Mouse (Mus musculus) layer of hippocampus, adult 9-10 months (tissue): ENCODE data around the gene Gucy2c.
"Not testable (repeated sequence)": the region's sequence is repeated elsewhere in the genome, so short reads cannot be mapped to it uniquely, and the experiment has no call there.

Experiments
- DNase-seq: peaks from one replicate; pipeline ENCODE4 v3.0.0; 2022; ENCODE audit warnings: low spot score

The Gucy2c gene

DNA sequence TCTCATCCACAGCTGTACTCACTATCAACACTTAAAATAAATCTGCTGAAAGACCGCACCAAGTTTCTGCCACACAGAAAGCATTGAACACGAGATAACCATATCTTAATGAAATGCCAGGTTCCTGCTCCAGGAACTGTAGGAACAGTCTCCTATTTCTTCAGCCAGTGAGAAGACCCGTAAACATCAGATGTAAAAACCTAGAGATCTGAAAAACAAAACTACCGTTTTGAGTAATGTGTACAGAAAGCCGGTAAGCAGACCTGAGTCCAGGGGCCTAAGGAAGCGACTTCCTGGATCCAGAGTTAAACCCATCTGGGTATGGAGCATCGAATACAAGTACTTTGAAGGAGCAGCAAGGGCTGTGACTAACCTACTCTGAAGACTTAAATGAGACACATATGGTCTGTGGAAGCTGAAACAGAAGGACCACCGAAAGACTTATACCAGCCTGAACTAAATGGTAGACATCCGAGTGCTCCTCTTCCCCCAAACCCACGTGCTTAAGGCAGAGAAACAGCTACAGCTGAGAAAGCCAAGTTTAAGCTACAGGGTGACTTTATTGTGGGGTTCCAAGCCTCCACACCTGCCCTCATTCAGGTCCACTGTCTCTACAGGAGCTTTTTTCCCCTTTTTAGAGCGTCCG lies 21.7 kb upstream of the Gucy2c start:
- DNase-seq = no peak

DNA sequence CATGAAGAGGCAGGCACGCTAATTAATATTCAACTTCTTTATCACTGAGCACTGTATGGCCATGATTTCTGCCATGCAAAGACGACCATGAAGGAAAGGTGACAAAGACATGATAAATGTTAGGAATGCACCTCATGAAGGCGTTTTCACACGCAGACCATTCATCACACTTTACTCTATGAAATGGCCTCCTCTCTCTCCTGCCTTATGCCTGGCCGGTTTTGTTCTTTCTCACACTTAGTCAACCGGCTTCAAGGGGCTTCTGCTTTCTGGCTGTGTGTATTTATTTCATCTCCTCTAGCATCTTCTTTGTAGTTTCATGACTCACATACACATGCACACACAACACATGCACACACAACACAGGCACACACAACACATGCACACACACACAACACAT lies 19.7 kb upstream of the Gucy2c start:
- no peak for DNase-seq

DNA sequence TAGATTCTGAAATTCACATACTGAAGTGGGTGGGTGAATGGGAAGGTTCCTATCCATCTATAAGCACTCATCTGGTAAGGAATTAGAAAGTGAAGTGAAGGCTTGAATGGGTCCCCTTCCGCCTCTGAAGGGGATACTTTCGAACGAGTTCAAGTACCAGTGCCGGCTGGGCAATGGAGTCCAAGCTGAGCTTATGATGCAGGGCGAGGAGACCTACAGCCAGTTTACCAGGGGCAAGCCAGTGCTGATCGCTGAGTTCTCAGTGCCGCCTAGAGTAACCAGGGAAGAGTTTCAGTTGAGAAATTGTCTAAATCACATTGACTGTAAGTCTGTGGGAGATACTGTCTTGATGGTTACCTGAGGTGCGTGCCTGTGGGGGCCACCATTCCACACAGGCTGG lies 19.1 kb upstream of the Gucy2c start:
- no peak for DNase-seq

DNA sequence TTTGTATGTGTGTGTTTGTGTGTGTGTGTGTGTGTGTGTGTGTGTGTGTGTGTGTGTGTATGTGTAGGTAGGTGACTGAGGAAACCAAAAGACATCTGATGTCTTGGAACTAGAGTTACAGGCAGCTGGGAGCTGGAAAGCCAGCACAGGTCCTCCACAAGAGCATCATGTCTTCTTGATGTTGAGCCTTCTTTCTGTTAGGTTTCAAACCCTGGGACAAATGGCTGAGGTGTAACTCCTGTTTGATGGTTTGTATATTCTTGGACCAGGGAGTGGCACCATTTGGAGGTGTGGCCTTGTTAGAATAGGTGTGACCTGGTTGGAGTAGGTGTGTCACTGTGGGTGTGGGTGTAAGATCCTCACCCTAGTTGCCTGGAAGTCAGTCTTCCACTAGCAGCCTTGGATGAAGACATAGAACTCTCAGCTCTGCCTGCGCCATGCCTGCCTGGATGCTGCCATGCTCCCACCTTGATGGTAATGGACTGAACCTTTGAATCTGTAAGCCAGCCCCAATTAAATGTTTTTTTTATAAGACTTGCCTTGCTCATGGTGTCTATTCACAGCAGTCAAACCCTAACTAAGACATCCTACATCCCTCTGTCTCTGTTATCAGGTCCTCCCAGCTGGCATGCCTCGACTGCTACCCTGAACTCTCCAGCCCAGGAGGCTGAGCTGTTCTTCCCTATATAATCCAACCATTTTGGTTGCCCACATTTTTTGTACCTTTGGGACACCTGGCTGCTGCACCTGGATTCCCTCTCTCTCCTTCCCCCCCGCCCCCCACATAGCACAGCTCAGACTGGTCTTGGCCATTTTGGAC lies 16.5 kb upstream of the Gucy2c start:
- DNase-seq = not testable (repeated sequence)

DNA sequence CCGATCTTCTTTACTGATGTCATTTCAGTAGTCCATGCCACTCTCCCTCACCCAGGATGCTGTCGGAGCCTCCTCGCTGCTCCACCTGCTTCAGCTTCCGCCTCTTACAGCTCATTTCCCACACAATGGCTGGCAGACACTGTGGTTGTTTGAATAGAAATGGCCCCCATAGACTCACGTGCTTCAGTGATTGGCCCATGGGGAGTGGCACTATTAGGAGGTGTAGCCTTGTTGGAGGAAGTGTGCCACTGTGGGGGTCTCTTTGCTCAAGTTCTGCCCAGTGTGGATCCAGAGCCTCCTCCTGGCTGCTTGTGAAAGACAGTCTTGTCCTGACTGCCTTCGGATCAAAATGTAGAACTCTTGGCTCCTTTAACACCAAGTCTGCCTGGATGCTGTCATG lies 14.3 kb upstream of the Gucy2c start:
- no peak for DNase-seq

DNA sequence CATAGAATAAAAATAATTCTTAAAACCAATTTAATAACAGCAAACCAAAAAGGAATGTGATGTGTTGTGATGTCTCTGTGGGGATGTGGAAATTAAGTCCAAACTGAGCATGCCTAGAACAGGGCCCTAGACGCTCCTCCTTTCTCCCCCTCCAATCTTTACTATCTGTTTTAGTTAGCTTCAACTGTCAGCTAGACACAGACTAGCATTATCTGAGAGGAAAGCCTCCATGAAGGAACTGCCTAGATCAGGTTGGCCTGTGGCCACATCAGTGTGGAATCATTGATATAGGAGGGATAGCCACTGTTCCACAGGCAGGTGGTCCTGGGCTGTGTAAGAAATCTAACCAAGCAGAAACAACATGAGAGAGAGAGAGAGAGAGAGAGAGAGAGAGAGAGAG lies 13.5 kb upstream of the Gucy2c start:
- no peak for DNase-seq

DNA sequence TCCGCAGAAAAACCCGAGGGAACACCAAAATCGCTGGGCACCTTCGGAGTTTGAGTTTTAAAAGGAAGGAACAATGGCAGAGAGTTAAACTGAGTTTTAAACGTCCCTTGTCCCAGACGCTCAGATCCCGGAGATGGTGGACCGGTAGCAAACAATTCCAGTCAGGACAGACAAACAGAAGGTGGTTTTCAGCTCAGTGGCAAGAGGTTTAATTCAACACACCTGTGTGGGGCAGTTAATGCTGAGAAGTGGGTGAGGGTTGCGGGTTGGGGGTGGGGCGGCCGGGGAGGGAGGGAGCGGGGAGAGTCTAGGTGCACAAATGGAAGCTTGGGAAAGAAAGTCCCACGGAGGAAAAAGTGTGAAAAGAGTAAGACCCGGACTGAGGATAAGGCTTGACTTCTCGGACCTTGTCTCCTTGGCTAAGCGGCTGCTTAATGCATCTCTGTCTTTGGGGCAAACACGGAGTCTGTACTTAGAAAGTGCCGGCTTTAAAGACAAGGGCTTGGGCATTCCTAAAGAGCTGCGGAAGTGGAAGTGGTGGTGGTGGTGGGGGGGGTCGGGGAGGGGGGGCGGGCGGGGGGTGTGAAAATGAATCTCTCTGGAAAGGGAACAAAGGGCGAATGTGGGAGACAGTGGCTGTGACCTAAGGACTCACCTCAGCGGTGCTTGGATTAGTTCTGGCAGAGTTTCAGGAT lies 12.4 kb upstream of the Gucy2c start:
- no peak for DNase-seq

DNA sequence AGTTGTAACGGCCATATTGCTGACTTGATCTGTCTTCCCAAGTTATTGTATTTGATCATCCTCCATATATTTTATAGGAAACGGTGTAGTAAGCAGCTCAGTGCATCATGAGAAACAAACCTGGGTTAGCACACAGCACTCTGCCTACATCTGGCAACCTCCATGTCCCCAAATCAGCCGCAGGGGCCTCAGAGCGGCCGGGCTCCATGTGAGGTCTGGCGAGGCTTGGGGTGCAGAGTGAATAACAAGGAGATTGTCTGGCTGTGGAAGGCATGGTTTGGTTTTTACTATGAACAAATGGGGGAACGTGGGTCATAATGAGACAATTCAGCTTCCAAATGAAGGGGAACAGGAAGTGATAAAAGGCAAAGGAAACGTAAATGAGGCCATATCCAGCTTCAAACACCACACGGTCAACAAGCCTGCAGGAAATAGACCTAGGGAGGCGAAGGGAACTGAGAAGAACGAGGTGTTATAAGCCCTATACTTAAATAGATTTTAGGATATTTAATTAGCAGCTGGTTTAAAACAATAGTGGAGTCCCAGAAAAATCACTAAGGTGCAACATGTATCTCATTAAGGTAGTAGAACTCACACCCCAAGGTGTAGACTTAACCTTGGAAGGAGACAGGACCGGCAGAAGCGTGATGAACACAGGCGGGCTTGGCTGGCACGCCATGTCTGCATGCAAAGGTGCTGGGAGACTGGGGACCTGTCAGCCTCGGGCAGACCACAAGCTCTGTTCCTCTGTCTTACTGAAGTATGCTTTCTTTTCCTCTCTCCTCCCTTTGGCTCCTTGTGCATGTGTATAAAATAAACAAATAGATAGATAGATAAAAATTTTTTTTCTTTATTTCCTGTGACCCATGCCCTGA lies 11.6 kb upstream of the Gucy2c start:
- no peak for DNase-seq

DNA sequence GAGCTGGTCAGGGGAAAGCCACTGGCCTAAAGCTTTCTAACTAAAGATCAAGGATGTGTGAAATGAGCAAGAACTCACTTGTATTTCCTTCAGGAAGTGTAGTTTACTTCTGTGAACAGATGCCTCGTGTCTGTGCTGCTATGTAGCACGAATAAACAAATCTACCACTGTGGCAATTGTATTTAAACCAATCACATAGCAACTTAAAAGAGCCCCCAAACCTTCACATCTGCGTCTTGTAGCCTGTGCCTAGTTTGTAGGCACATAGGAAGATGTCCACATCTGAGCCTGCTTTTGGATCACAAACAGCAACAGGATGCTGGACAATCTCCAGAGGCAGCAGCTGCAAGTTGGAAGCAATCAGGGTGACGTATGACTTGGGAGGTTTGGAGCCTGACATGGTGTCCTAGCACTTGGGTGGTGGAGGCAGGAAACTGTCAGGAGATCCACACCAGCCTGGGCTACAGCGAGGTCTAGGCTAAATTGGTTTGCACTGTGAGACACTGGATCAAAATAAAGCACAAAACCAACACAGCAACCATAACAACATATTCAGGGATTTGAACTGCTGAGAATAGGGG lies 7.9 kb upstream of the Gucy2c start:
- DNase-seq = no peak

DNA sequence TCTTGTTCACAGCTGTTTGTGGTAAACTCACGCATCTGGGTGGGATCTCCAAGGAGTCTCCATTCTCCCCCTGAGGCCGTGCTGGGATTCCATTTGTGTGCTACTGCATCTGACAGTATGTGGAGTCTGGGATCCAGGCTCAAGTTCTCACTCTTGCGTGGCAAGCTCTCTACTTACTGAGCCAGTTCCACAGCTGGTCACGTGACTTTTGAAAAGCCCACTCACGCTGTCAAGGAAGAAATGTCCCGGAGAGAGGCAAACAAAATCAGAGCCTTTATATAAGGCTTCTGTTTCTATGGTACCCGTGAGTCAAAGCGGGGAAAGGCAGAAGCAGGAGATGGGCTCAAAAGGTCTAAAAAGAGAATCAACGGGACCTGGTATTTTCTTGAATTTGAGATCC lies 1.2 kb upstream of the Gucy2c start:
- DNase-seq = no peak

DNA sequence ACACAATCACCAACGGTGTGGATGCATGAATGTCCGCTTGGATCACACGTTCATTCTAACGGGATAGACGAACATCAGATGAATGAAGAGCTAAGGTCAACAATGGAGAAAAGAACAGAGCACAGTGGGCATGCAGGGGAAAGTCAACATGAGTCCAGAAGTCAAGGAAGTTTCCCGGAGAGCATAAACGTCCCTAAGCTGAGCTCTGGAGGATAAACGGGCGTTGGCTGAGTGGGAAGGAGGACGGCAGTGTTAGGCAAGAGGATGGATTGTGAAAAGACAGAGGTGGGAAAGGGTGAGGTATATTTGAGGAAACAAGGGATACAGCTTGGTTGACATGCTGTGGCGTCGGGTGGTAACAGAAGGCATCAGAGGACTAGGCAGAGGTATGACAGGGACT lies 581 bp upstream of the Gucy2c start:
- no peak for DNase-seq

DNA sequence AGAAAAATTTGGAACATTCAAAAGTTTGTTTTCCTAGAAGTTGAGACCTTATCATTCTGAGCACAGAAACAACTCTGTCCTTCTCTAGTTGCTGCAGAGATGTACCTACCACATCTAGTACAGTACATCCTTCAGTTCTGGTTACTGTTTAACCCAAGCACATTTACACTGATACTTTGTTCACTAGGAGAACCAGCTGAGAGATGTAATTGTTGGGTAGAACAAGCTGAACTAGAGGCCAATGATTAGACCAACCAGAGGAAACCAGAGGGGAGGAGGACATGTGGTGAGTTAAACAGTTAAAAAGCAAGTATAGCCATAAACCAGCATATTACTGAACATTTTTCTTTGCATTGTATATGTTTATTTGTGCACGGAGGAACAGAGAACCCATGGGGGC lies 5.2 kb downstream of the Gucy2c start:
- no peak for DNase-seq

DNA sequence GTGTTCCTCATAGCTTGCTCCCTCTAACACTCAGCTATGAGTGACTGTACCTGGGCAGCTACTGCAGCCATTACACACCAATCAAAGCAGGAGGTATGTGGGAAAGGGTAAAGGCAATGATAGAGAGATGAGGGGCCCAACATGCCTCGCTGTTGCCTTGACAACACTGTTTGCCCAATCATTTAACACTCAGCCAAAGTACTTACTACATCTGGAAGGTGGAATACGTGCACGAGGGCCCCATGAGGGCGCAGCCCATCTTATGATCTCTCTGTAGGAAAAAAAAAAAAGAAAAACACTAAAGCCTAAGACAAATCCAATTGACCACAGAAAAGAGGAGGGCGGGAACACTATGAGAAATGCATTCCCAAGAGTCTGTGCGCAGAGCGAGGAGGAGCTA lies 11.7 kb downstream of the Gucy2c start:
- no peak for DNase-seq

DNA sequence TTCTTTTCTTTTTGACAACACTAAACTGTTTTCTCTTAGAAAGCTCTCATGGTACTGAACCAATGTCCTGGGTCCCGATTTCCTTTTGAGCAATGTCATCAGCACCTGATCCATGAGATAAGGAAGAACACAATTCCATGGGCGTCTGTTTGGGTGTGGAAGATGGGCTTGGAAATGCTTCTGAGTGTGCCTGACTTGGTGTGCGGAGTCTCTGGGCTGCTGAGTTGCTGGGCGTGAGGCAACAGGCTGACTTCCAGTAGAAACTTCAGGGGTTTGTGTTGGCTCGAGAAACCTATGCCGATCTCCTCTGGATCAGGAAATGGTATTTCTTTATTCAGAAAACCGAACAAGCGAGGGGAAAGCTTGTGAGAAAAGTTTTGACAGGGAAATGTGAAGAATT lies 12.4 kb downstream of the Gucy2c start:
- no peak for DNase-seq

DNA sequence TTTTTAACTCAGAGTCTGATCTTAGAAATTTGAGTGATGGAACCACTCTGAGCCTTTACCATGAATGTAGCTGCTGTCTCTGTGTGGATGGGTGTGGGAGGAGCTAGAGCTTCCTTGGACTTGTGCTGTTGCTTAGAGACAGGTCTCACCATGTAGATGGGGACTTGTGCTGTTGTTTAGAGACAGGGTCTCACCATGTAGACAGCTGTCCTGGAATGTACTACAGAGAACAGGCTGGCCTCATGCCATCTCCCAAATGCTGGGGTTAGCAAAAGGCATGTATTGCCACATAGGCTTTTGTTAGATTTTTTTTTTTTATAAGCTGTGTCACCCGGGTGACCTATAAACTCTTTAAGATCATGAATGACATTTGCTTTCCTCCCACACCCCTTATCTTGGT lies 17.7 kb downstream of the Gucy2c start:
- no peak for DNase-seq

DNA sequence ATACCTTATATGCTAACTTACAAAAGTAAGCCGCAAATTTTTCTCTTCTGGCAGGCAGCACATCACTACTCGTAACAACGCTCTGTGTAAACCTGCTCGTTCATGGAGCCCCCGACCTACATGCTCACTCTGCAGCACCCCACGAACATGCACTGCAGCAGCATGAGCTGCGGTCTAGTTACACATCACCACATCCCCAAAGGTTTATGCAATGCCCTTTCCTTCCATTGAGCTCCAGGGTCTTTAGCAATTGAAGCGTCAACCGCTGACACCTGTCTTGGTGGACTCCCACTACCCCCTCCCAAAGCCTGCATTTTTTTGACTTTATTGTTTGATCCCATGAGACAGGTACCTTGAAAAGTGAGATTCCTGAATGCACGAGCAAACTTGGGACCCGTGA lies 31.0 kb downstream of the Gucy2c start:
- DNase-seq = no peak

DNA sequence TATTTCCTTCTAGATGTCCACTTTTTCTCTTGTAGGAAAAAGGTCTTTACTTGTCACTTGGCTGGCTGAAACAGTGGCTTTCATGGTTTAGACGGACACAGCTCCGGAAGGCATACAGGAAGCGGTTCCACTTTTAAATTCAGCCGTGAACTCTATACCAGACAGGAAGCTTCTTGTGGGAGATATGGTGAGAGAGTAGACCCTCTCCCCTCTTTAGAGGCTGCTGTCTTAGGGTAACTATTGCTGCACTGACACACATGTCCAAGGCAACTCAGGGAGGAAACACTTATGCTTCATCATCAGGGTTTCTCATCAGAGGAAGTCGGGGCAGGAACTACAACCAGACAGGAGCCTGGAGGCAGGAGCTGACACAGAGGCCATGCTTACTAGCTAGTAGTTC lies 36.0 kb downstream of the Gucy2c start:
- DNase-seq = no peak

DNA sequence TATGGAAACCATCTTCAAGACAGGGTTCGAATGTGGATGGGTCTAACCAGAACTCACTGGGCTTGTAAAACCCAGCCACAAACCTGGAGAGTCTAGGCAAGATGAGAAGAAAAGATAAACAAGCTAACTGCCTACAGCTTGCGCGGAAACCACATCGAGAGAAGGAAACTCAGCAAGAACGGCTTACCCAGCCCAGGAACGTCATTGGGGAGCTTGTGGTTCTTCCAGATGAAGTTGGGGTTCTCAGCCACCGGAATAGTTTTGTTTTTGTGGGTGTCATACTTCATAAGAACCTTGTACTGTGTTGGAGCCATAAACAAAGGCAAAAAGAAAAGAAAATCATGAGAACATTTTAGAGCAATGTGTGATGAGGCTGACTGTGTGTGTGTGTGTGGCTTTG lies 37.8 kb downstream of the Gucy2c start:
- no peak for DNase-seq

DNA sequence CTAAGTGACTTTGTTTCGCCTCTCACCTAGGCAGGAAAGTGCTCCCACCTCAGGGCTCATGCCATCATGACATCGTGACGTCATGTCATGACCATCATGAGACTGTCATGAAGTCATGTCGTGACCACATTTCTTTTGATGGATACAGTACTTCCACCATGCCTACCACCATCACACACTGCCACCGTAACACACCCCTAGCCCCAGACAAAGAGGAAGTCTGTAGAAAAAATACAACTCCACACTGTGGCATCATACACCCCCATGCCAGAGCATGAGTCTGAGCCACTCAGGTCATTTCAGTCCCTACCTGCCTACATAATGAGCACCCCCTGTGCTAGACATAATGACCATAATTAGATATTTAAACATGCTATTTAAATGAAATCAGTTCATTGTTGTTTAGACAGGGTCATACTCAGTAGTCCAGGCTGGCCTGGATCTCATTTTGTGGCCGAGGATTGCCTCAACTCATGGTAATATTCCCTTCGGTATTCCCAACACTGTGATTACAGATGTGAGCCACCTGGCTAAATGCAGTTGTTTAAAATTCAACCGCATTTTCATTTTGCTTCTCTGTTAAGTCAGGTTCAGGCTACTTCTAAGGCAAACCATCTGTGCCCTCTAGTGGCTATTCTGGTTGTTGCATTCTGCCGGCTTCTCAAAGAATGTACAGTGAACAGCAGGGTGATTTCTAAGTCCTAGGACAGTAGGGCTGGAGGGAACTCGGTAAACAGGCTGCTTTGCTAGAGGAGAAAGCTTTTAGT lies 39.0 kb downstream of the Gucy2c start:
- DNase-seq = peak; percentile 96

DNA sequence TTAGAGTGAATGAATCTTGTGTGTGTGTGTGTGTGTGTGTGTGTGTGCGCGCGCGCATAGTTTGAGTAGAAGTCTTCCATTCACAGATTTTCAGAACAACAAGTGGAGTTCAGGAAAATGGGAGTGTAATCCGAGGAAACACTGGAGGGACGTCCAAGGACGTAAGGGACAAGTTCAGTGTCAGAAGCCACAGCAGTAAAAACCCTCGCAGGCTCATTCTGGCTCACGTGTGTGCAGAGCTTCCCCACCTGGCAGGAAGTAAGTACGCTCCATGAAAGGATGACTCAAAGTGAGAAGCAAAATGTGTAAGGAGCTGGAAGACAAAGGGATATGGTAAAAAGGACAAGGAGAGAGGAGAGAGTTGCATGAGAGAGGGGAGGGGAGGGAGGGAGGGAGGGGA lies 40.3 kb downstream of the Gucy2c start:
- DNase-seq = no peak

DNA sequence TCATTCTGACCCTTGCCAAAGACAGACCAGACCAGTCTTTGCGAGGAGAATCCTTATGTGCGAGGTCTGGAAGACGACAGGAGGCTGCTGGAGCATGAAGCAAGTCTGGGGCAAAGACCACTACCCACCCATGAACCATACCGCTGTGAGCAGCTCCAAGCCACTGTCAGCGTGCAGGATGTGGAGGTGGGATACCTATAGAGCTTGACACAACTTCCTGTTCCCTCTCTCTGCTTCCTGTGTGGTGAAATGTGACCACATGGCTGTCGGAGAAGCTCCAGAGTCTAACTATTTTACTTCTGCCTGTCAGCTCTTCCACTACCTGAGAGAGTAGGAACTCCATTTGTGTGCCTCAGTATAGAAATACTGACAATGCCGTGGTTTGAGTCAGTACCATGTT lies 45.8 kb downstream of the Gucy2c start:
- DNase-seq = no peak
